Mouse (Mus musculus): ENCODE data around the gene Neurl4. TPM values are rescaled to one million over a fixed set of nuclear protein-coding genes. Genes with fewer than 3 reads are reported as not detected.
A peak's percentile ranks its signal among the peaks of the same experiment; 100 is the strongest.

Gene Neurl4
- total RNA-seq, 2 experiments from 2014 or later = 32.3 to 36.9 TPM

DNA sequence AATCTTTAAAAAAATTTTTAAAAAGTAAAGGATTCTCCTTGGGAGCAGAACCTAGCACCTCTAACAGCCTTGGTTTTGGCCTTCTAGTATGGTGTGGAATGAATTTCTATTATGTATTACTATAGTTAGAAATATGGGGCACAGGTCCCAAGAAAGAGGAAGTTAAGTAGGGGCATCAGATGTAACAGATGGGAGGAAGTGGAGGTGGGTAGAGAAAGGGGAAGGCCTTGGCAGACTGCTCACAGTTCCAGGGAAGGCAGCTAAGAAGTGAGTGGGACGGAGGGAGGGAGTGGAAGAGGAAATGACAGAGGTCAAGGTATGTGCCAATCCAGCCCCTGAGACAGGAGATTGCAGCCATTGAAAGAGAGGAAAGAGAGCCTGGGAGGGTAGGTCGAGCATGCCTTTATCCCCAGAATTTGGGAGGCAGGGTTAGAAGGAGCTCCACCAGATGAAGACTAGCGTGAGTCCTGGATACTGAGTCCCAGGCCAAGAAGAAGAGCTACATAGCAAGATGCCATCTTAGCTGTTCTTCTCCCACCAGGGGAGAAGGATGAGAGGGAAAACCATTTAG is 30.2 kb downstream of the Neurl4 start:
- no peak for DNase-seq (ENCODE audit: low spot score in 2 of 2)

DNA sequence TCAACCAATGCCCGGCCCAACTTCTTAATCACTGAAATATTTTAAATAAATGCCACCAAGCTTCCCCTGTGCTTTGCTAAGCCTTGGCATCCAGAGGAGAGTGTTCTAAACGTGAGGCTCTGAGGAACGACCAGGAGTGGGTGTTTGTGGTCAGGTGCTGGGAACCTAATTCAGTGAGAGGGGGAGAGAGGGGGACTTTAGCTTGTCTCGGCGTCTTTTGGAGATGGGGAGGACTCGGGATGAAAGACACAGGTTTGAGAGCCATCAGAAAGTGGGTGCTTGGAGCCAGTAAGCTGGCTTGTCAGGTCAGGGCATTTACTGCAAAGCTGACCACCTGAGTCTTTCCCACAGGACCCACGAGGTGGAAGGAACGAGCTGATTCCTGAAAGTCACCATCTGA is 30.9 kb downstream of the Neurl4 start:
- DNase-seq (ENCODE audit: low spot score in 2 of 2) = no peak

DNA sequence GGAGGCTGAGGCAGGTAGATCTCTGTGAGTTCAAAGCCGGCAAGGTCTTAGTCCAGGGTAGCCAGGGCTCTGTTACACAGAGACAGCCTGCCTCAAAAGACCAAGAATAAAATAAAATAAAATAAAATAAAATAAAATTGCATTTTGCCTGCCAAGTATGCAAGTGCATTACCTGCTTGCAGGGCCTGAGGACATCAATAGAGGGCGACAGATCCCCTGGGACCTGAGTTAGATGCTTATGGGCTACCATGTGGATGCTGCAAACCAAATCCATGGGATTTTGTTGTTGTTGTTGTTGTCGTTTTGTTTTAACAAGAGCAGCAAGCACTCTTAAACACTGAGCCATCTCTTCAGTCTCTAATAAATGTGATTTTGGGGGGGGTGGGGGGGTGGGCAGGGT is 31.4 kb downstream of the Neurl4 start:
- DNase-seq (ENCODE audit: low spot score in 2 of 2) = no peak

DNA sequence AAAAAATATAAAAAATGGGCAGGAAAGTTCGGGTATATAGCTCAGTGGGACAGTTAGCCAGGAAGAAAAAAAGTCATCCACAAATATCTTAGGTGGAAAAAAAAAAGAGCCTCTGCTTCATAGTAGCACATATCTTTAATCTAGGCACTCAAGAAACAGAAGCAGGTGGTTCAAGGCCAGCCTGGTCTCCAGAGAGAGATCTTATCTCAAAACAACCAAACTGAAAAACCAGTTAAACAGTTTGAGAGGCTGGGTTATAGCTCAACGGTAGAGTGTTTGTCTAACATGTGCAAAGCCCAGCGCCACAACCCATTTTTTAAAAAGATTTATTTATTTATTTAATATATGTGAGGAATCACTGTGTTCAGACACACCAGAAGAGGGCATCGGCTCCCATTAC is 32.2 kb downstream of the Neurl4 start:
- no peak for DNase-seq (ENCODE audit: low spot score in 2 of 2)

DNA sequence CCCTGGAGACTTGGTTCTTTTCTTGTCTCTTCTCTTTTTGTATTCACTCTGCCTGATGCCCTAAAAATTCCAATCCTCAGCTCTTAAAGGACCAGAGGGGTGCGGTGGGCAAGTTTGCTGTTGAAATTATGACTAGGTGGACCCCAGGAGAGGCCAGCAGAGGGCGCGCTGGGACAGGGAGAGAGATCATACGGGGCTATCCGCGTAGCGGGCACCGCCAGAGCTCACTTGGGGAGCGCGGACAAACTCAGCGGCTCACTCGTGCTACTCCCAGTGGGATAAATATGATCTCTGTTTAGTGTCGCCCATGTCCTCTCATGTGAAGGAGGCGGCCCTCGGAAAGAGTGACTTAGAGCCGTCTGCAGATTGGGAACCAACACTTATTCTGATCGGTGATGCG is 33.3 kb downstream of the Neurl4 start:
- peak; percentile 92 to 93 for DNase-seq (ENCODE audit: low spot score in 2 of 2)

DNA sequence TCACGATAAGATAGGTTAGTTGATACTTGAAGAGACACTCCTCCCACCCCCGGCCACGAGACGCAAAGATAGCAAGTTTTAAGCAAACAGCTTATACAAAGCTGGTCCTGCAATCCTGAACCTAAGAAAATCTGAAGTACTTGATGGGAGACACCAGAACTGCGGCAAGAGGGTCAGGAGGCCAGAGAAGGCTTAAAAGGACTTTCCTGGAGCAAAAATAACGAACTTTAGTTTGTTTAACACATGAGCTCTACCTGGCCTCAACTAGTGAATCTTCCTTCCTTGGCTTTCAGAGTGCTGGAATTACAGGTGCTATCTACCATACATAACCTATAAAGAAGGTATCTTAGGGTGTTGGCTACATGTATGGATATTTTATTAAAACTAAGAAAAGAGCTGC is 33.8 kb downstream of the Neurl4 start:
- DNase-seq (ENCODE audit: low spot score in 2 of 2) = no peak

DNA sequence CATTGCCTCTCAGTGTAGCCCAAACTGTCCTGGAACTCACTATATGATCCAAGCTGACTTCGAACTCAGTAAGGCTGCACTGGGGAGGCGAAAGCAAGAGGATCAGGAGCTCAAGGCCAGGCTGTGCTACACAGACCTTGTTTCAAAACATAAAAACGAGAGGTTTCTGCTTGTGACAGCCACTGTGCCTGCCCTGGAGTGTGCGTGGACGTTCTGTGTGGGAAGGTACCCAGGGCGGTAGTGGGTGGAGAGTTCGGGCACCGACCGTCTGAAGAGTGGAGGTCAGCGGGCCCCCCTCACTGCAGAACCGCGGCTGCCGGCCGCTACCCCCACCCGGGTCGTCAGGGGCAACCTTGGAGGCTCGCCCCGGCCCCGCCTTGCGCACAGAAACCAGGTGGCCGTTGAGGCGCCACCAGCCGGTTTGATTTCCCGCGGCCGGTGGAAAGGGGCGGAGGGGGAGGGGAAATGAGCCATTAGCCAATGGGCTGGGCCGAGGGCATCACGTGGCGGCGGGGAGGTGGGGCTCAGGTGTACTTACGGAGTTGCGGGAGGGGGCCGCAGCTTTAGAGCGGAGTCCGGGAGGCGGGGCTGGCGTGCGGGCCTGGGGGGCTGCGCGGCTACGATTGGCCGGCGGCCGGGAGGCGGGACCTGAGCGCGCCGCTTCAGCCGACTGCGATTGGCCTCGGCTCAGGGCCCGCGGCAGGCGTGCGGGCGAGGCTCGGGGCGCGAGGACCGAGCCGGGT is 34.4 kb downstream of the Neurl4 start, which contains the start of gene Ybx2:
Gene Ybx2, plus strand, starts transcription at position 660 of the 743 bp plus-strand sequence.
- DNase-seq (ENCODE audit: low spot score in 2 of 2) = peak; percentile 53 to 76

DNA sequence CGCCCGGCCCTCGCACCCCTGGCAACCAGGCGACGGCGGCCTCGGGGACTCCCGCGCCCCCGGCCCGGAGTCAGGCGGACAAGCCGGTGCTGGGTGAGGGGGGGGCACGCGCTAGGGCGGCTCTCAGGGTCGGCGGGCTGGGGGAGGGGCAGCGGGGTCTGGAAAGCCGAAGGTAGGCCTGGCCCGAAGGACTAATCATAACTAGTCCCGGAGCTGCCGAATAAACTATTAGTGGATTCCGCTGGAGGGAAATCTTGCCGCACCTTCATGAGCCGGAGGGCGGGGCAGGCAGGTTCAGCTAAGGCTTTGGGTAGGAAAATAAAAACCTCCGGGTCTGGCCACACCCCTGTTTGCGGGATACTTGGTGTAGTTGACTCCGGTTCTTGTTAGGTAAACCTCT is 35.3 kb downstream of the Neurl4 start:
- DNase-seq (ENCODE audit: low spot score in 2 of 2) = no peak

DNA sequence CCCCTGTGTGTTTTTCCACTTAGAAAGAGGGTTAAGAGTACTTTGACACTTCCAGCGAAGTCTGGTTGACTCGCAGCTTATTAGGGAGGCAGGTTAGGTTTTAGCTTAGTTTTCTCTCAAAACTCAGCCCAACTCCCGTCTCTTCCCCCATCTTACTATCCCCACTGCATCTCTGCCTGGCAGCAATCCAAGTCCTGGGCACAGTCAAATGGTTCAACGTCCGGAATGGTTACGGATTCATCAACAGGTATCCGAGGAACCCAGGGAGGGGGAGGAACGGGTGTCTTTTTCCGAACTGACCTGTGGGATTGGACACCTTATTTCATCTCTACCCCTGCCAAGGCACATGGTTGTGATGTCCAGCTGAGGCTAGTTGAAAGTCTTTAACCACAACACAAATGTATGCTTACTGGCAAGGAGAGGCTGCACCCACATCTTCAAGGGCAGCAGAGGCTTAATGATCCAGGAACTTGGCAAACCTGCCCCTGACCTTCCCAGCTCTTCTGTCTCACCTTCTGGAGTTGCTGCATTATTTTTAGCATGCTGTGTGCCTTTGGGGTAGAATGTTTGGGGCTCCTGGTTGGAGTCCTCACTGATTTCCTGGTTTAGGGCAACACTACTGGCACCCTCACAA is 36.0 kb downstream of the Neurl4 start:
- DNase-seq (ENCODE audit: low spot score in 2 of 2) = no peak

DNA sequence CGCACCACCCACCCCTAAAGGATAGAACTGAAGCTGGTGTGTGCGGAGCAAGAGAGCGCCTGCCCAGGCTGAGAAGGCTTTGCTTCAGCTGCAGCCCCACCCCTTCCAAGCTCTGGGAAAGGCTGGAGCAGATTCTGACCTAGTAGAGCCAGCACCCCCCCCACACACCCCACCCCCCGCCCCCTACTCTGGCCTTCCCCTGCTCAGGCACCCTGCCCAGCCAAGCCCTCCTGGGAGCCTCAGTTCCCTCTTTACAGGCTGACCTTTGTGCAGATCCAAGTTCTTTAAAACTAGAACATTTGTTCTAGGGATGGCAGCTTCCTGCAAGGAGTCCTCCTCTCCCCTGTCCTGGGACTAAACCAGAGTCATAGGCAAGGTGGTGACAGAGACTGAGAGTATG is 36.5 kb downstream of the Neurl4 start:
- peak in 1 of 2 experiments; percentile 71 for DNase-seq (ENCODE audit: low spot score in 2 of 2)

DNA sequence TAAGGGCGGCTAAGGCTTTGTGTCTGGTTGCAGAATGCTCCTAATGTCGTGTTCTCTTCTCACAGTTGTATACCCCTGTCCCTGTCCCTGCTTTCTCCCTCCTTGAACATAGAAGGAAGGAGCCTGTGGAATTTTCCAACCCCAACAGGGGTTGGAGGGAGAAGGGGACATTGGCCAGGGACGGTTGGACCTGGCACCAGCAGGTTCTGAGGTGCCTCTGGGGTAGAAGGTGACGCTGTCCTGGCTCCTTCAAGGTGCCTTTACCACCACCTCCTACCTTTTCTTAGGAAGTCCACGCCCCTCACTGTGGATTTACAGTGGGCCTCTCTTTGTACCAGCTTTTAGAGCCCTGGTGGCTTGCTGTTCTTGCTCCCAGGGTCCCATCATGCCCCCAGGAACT is 37.0 kb downstream of the Neurl4 start:
- DNase-seq (ENCODE audit: low spot score in 2 of 2) = no peak

DNA sequence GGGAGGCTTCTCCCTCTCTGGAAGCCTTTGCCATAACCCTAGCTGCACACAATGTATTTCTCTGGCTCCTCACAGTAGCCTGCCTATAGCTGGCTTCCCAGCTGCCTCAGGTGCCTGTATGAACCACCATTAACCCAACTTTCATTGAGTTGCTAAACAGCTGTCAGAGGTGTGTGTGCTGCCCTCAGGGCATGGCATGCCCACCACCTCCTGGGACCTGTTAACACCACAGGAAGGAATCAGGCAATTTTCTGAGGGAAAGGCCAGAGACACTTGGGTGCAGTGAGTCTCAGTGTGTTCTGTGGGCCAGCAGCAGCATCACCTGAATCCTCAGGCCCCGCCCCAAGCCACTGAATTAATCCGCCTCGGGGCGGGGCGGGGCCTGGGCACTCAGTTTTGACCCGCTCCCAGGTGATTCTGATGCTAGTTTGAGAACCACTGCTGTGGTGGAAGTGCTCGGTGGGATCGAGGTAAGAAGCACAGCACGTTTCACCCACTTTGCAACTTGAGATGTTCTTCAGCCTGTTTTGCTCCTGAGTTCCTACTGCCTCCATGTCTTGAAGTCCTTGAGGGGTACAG is 37.6 kb downstream of the Neurl4 start:
- DNase-seq (ENCODE audit: low spot score in 2 of 2) = no peak

DNA sequence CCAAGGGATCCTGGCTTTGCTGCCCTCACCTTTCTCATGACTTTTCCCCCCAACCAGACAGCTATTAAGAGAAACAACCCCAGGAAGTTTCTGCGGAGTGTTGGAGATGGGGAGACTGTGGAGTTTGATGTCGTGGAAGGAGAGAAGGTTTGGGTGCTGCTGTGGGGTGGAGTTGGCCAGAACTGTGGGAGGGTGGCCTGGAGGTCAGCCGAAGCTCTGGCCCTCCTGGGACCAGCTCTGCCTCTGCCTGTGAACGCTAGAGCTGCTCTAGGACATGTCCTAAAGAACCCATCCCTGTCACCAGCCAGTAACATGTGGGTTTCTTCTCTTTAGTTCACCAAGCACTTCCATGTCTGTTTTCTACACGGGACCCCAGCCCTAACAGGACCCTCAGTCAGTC is 38.3 kb downstream of the Neurl4 start:
- DNase-seq (ENCODE audit: low spot score in 2 of 2) = no peak

DNA sequence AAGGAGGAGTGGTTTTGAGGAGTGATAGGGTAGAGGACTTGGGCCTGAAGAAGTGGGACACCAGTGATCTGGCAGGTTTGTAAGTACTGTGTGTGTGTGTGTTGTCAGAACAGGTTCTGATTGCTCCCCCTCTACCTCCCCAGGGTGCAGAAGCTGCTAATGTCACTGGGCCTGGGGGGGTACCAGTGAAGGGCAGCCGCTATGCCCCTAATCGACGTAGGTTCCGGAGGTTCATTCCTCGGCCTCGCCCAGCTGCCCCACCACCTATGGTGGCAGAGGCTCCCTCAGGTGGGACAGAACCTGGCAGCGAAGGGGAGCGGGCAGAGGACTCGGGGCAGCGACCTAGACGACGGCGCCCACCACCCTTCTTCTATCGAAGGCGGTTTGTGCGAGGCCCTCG is 38.9 kb downstream of the Neurl4 start:
- no peak for DNase-seq (ENCODE audit: low spot score in 2 of 2)

DNA sequence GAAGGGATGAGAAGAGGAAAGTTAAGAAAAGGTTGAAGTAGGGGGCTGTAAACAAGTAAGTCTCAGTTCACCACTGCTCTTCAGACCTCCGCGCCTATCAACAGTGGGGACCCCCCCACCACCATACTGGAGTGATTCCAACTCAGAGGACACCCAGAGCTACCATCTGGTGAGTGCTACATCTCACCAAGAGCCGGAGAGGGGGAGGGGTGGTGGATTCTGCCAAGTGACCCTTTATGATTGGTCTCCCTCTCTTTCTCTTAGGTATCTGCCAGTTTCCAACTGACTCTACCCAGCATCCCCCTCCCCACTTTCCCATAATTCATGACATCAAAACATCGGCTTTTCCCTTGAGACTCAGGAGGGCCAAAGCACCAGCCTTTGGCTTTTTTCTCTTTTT is 40.1 kb downstream of the Neurl4 start:
- no peak for DNase-seq (ENCODE audit: low spot score in 2 of 2)

DNA sequence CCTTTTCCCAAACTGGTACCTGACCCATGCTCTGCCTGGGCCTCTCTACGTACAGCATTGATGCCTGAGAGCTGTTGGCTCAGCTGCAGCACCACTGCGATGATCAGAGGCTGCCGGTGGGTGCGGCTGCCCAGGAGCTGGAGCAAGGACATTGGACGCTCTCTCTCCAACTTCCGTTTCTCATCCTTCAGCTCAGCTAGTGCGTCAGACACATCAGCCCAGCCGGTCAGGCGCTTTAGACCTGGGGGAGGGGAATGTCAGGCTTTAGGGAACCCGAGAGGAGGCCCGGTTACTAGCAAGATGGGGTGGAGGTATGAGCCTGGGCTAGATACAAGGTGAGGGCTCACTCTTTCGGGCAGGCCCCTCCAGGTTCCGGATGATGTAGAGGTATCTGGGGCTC is 44.3 kb downstream of the Neurl4 start:
- DNase-seq (ENCODE audit: low spot score in 2 of 2) = no peak

DNA sequence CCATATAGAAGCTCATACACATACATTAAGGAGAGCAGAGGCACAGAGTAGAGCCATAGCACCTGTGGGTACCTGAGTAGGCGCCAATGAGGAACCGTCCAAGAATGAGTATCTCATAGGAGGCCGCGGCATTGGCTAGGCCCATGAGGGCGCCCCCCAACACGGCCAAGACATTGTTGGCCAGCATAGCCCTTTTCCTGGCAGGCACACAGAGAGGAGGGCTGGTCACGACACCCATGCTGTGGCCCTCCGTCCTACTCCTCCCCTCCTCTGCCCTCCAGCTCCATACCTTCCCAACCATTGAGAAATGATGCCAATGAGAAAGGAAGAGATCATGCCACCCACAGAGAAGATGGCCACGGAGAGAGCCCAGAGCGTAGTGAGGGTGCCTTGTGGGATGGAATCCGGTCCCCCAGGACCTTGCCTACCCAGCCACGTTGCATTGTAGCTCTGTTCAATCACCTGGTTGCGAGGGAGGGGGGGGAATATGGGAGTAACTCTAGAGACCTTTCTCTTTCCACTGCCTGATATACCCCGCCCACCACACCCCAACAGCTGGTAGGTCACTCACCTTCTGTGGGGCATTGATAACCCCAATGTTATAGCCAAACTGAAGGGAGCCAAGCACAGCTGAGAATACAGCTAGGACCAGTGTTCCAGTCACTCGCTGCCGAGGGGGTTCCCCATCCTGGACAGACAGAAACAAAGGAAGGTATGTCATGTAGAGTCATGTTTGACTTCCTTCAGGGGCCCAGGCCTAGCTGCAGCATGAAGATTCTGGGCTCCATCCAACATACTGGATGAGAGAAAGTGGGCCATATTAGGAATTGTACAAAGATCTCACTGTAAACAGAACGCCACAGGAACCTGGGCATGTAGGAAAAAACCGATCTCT is 45.4 kb downstream of the Neurl4 start:
- DNase-seq (ENCODE audit: low spot score in 2 of 2) = no peak

DNA sequence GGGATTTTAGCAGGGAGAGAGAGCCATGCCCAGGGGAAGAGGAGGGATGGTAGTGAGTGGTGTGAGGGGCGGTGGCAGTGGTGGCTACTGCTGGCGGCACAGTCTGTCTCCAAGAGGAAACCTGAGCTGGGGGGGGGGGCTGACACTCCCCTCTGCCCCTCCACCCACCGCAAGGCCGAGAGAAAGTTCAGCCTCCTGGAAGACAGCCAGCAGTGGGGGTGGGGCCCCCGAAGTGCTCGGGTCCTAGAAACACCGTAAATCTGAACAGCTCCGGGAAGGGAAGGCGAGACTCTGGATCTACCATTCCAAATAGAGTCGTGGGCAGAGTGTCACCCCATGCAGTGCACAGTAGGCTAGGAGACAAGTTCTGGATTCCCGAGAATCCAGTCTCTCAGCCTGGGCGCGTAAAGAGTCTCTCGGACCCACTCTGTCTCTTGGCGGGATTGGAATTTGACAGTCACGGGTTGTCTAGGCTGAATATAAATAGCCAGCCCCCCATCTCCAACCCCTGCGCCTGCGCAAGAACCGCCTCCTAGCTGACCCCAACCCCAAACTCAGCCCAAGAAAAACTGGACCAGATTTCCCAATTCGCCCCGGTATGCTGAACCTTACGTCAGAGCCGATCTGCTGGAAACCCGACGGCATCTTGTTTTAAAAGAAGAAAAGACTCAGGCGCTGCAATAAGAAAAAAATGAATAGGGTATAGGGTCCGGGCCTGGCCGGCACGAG is 46.6 kb downstream of the Neurl4 start:
- peak in 1 of 2 experiments; percentile 56 for DNase-seq (ENCODE audit: low spot score in 2 of 2)

DNA sequence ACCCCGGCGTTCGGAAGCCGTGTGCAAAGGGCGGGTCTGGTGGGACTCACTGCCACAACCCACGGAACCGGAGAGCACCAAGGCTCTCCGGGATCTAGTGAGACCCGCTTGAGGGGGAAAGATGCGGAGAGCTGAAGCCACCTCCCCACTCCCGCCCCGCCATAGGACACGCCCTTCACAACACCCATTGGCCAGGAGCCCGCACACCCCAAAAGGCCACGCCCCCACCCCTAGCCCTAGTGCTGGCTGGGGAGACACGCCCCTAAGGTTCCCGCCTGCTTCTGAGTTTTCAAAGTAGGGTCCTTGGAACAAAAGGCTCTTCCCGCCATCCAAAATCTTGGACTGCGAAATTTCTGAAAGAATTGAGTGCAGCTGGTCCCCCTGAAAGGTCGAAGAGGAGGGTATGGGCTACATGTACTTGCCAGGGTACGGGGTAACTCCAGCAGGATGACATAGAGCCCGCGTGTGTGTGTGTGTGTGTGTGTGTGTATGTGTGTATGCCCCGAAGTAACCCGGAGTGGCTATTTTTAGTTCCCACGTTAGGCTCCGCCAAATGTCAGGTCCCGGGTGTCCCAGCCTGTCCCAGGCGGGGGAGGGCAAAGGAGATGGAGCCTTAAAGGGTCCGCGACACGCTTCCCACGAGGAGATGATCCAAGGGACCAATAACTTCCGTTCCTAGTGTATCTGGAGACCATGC is 47.3 kb downstream of the Neurl4 start, which contains the start of gene Slc2a4:
Gene Slc2a4, minus strand, starts transcription at position 123 of the 697 bp plus-strand sequence.
- peak; percentile 89 to 96 for DNase-seq (ENCODE audit: low spot score in 2 of 2)

DNA sequence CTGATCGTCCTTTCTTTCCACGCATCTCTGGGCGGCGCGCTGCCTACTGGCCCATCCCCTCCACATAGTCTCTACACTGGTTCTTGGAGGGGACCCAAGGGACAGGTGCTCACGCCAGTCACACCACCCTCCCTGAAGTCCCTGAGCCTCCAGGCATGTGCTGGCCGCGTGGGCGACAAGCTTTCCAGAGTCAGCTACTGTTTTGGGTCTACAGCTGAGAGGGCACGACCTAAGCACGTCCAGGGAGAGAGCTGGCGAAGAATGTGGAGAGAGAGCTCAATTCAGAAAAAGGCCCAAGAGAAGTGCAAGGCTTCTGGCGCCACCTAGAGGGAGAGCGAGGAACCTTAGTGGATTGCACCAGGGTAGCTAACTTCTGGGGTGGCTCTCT is 47.9 kb downstream of the Neurl4 start:
- peak; percentile 72 to 88 for DNase-seq (ENCODE audit: low spot score in 2 of 2)
